Mouse (Mus musculus) heart, adult 2 months (tissue): ENCODE measurements around the gene 2210011C24Rik.

Source experiments
- CTCF ChIP-seq: fragments of 200-600 bp; IDR thresholded peaks from 2 replicates; pipeline ENCODE4 v1.8.1; 2022; ENCODE audit warnings: antibody characterized with exemption, mild to moderate bottlenecking, moderate library complexity
- POLR2A ChIP-seq: fragments of 200-500 bp; IDR thresholded peaks from 2 replicates; pipeline ENCODE4 v1.6.1; 2011; ENCODE audit warnings: mild to moderate bottlenecking, low read depth, low read length, control low read depth; ENCODE audit not compliant: insufficient read depth

- no peak for TF ChIP-seq CTCF
- peak; percentile 46; the same call in 1 of the 2 replicates for TF ChIP-seq POLR2A
Observed at GRCm38 (mm10) chr8:83972150-83973120, 39.5 kb downstream of the 2210011C24Rik start, which contains the start of gene Prkaca.
